Mouse (Mus musculus) myocyte (in vitro differentiated cells): ENCODE measurements around the gene Por. TPM values are rescaled to one million over a fixed set of nuclear protein-coding genes. Genes with fewer than 3 reads are reported as not detected.
A peak's percentile ranks its signal among the peaks of the same experiment; 100 is the strongest.

Experiments used
- H3K27me3 ChIP-seq: one replicate; pipeline ENCODE4 v1.6.1; 2011; ENCODE audit not compliant: control insufficient read depth, insufficient read depth, insufficient read length
- H3K36me3 ChIP-seq: one replicate; pipeline ENCODE4 v1.6.1; 2011; ENCODE audit not compliant: control insufficient read depth, insufficient read depth
- H3K4me2 ChIP-seq: one replicate; pipeline ENCODE4 v1.6.1; 2011; ENCODE audit warnings: low read depth, control low read depth
- H3K4me3 ChIP-seq: one replicate; pipeline ENCODE4 v1.5.1; 2011; ENCODE audit warnings: mild to moderate bottlenecking, control low read depth, moderate library complexity
- H3K79me2 ChIP-seq: one replicate; pipeline ENCODE4 v1.6.1; 2011; ENCODE audit not compliant: control insufficient read depth, insufficient read depth
- H3ac ChIP-seq: one replicate; pipeline ENCODE4 v1.6.1; 2011; ENCODE audit not compliant: control insufficient read depth, insufficient read length
- CEBPB ChIP-seq: IDR thresholded peaks from 2 replicates; pipeline ENCODE4 v1.6.1; 2011; ENCODE audit warnings: mild to moderate bottlenecking, moderate library complexity; ENCODE audit not compliant: poor library complexity, insufficient read depth, severe bottlenecking
- E2F4 ChIP-seq: IDR thresholded peaks from one replicate; pipeline ENCODE4 v1.6.1; 2011; ENCODE audit warnings: mild to moderate bottlenecking, control low read depth, moderate library complexity; ENCODE audit not compliant: insufficient read depth
- MAX ChIP-seq: IDR thresholded peaks from one replicate; pipeline ENCODE4 v1.6.1; 2011; ENCODE audit warnings: low read depth, mild to moderate bottlenecking, control low read depth
- MYOD1 ChIP-seq, 3 experiments: IDR thresholded peaks; one replicate each; pipeline ENCODE4 v1.6.1; 2011; ENCODE audit warnings: control low read depth in 2 of 3, low read depth in 2 of 3, mild to moderate bottlenecking in 2 of 3, moderate library complexity in 1 of 3; ENCODE audit not compliant: insufficient read length in 2 of 3, control insufficient read depth in 1 of 3
- MYOG ChIP-seq, 3 experiments: IDR thresholded peaks; one replicate each; pipeline ENCODE4 v1.6.1; 2011; ENCODE audit warnings: control low read depth in 2 of 3, low read depth in 2 of 3, mild to moderate bottlenecking in 2 of 3; ENCODE audit not compliant: insufficient read length in 2 of 3, control insufficient read depth in 1 of 3, insufficient read depth in 1 of 3
- POLR2A ChIP-seq: IDR thresholded peaks from one replicate; pipeline ENCODE4 v1.6.1; 2011; ENCODE audit warnings: low read depth, mild to moderate bottlenecking, control low read depth, moderate library complexity; ENCODE audit not compliant: insufficient read length
- POLR2AphosphoS2 ChIP-seq: IDR thresholded peaks from one replicate; pipeline ENCODE4 v1.6.1; 2011; ENCODE audit warnings: low read depth, control low read depth; ENCODE audit not compliant: insufficient read length
- REST ChIP-seq: IDR thresholded peaks from one replicate; pipeline ENCODE4 v1.6.1; 2011; ENCODE audit warnings: mild to moderate bottlenecking, control low read depth, moderate library complexity; ENCODE audit not compliant: insufficient read depth, insufficient read length
- SRF ChIP-seq: IDR thresholded peaks from one replicate; pipeline ENCODE4 v1.6.1; 2011; ENCODE audit warnings: low read depth; ENCODE audit not compliant: control insufficient read depth, insufficient read length
- TCF12 ChIP-seq: IDR thresholded peaks from one replicate; pipeline ENCODE4 v1.6.1; 2011; ENCODE audit warnings: mild to moderate bottlenecking, control low read depth; ENCODE audit not compliant: poor library complexity, insufficient read depth, severe bottlenecking
- TCF3 ChIP-seq: IDR thresholded peaks from one replicate; pipeline ENCODE4 v1.6.1; 2011; ENCODE audit warnings: low read depth, control low read depth; ENCODE audit not compliant: insufficient read length
- USF1 ChIP-seq: IDR thresholded peaks from one replicate; pipeline ENCODE4 v1.6.1; 2011; ENCODE audit warnings: low read depth, mild to moderate bottlenecking, control low read depth, moderate library complexity
- polyA plus RNA-seq: library from polyadenylated mRNA; unstranded; fragments of >200 nt; fragmentation: generic; extraction: Trizol; gene quantifications from one replicate; pipeline ENCODE4 v1.2.1, GENCODE M21; 2012; ENCODE audit warnings: missing spikeins

Por gene
- polyA plus RNA-seq, 1 experiment = 90.6 TPM

DNA sequence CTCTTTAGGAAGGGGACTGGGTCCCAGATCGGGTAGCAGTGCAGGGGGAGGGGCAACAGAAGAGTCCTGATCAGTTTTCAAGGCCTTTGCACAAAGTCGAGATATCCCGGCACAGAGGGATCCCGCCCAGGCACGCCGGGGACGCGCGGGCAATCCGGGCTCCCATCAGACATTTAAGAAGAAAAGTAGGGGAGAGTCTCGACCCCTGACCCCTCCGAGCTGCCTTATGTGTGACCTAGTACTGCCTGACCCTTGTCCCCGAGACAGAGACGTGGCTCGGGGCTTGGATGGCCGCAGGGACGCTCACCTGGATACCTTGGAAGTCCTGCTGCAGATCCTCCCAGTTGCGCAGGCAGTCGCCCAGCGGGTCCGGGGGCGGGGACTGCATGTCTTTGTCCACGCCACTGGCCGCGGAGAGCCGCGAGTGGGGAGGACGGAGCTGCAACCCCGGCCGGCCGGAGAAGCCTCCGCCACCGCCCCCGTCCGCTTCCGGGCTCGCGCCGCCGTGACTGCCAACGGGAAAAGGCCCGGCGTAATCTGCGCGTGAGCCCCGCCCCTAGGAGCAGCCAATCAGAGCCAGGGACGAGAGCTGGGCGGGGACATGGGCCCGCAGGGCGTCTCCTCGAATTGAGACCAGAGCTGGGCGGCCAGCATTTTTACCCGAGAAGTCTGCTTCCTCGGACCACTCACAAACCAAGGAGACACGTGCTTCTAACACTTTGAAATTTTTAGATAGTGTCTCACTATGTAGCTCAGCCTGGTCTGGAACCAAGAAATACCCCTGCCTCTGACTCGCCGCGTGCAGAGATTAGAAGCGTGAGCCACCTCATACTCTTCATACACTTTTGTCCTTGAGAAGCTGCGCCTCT is 74.1 kb downstream of the Por start, which contains the start of gene Tmem120a:
Gene Tmem120a, minus strand, starts transcription at position 708 of the 869 bp plus-strand sequence.
- H3K36me3 ChIP-seq = no peaks in the 10 kb centered on the region
- H3K4me2 ChIP-seq = peak within 1 kb of the TSS; percentile 86
- H3K79me2 ChIP-seq = no peaks in the 10 kb centered on the region
- H3K27me3 ChIP-seq = no peaks in the 10 kb centered on the region
- H3ac ChIP-seq = peak within 1 kb of the TSS; percentile 55
- no peak for TF ChIP-seq CEBPB
- peak; percentile 83 for TF ChIP-seq POLR2A
- TF ChIP-seq MYOD1 (IDR thresholded peaks at IDR 0.05; ENCODE audit: control insufficient read depth in 1 of 3, insufficient read length in 2 of 3, low read depth in 2 of 3) = peak in 1 of 3 experiments; percentile 7
- no peak for TF ChIP-seq USF1
- peak; percentile 74 for TF ChIP-seq POLR2AphosphoS2
- TF ChIP-seq SRF = no peak
- TF ChIP-seq E2F4 = no peak
- no peak for TF ChIP-seq MAX
- TF ChIP-seq REST = no peak
- no peak for TF ChIP-seq TCF12
- H3K4me3 ChIP-seq = peak within 1 kb of the TSS; percentile 60

DNA sequence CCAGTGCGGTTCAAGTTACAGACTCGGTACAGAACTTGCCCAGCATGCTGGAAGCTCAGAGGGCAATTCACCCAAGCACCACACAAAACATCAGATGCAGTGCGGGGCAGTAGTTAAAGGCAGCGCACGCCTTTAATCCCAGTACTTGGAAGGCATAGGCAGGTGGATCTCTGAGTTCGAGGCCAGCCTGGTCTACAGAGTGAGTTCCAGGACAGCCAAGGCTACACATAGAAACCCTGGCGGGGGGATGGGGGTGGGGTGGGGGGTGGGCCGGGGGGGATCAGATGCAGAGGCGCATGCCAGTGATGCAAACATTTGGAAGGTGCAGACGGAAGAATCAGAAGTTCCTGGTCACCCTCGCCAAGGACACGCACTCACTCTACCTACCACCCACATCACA is 74.9 kb downstream of the Por start:
- TF ChIP-seq TCF12 (no peak), E2F4 (no peak), MYOD1 (IDR thresholded peaks at IDR 0.05; ENCODE audit: control insufficient read depth in 1 of 3, insufficient read length in 2 of 3, low read depth in 2 of 3) (no peak), USF1 (no peak), REST (no peak)
- Histone ChIP-seq H3K4me3 (peak overlapping the region; percentile 60), H3K36me3 (no peaks in the 10 kb centered on the region), H3K79me2 (no peaks in the 10 kb centered on the region), H3K27me3 (no peaks in the 10 kb centered on the region), H3ac (no peak overlapping the region), H3K4me2 (peak overlapping the region; percentile 86)

DNA sequence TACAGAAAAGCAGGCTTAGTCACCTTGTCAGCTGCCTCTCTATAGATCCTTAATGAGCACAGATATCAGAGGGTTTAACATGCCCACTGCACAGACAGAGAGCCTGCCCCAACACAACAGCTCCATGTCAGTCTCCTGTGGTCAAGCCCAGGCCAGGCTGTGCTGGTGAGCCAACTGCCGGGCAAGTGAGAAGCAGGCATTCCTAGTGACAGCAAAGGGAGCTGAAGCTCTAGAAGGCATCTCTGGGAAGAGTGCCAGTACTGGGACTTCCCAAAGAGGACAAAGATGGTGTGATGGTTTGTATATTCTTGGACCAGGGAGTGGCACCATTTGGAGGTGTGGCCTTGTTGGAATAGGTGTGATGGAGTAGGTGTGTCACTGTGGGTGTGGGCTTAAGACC is 81.2 kb downstream of the Por start:
- no peaks in the 10 kb centered on the region for H3K27me3 ChIP-seq
- no peak overlapping the region for H3K4me3 ChIP-seq
- no peak overlapping the region for H3ac ChIP-seq
- TF ChIP-seq CEBPB (no peak), SRF (no peak), MYOD1 (IDR thresholded peaks at IDR 0.05; ENCODE audit: control insufficient read depth in 1 of 3, insufficient read length in 2 of 3, low read depth in 2 of 3) (no peak), MAX (no peak), REST (no peak)
- H3K36me3 ChIP-seq = no peaks in the 10 kb centered on the region
- no peaks in the 10 kb centered on the region for H3K79me2 ChIP-seq
- H3K4me2 ChIP-seq = no peak overlapping the region

DNA sequence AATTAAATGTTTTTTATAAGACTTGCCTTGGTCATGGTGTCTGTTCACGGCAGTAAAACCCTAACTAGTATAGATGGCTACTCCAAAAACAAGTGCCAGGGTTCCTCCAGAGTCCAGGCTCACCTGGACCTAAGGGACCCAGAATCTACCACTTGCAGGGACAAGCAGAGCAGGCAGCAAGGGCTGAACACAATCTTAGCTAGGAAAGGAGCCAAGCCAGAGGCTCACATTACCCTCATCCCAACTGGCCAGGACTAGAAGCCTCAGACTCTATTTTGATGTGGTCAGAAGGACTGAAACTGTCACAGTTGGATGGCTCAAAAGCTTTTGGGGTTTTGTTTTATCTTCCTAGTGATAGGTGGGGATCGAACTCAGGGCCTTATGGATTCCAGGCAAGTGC is 81.8 kb downstream of the Por start:
- no peak overlapping the region for H3K4me3 ChIP-seq
- no peak overlapping the region for H3K4me2 ChIP-seq
- no peaks in the 10 kb centered on the region for H3K36me3 ChIP-seq
- H3K79me2 ChIP-seq = no peaks in the 10 kb centered on the region
- H3ac ChIP-seq = no peak overlapping the region
- no peak for TF ChIP-seq POLR2AphosphoS2
- TF ChIP-seq TCF3 = no peak
- TF ChIP-seq TCF12 = no peak
- no peak for TF ChIP-seq USF1
- no peak for TF ChIP-seq CEBPB
- TF ChIP-seq SRF = no peak
- TF ChIP-seq MYOD1 (IDR thresholded peaks at IDR 0.05; ENCODE audit: control insufficient read depth in 1 of 3, insufficient read length in 2 of 3, low read depth in 2 of 3) = no peak
- no peak for TF ChIP-seq MYOG (IDR thresholded peaks at IDR 0.05; ENCODE audit: control insufficient read depth in 1 of 3, insufficient read depth in 1 of 3, insufficient read length in 2 of 3, low read depth in 2 of 3)
- no peak for TF ChIP-seq MAX
- no peak for TF ChIP-seq POLR2A
- TF ChIP-seq REST = no peak
- TF ChIP-seq E2F4 = no peak
- H3K27me3 ChIP-seq = no peaks in the 10 kb centered on the region

DNA sequence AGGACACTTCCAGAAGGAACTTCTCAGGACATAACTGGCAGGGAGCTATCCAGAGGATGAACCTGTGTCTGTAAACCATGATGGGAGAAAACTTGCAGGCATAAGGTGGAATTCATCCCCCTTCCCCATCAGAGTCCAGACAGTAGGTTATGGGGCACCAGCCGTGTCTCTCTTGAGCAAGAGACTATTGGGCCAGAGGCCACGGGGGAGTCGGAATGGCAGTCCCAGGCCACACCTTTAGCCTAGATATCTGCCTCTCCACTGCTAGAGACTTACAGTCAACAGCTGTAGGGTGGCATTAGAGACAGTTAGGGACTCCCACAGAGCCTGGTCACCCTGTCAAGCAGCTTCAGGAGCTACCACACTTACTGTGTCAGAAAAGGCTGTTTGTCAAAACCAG is 92.0 kb downstream of the Por start:
- Histone ChIP-seq H3K4me2 (no peak overlapping the region), H3ac (no peak overlapping the region), H3K36me3 (no peaks in the 10 kb centered on the region), H3K79me2 (no peaks in the 10 kb centered on the region), H3K27me3 (no peaks in the 10 kb centered on the region), H3K4me3 (no peak overlapping the region)
- no peak for TF ChIP-seq MYOD1 (IDR thresholded peaks at IDR 0.05; ENCODE audit: control insufficient read depth in 1 of 3, insufficient read length in 2 of 3, low read depth in 2 of 3)
- no peak for TF ChIP-seq E2F4
- TF ChIP-seq REST = no peak
- no peak for TF ChIP-seq MAX
- no peak for TF ChIP-seq SRF
- TF ChIP-seq POLR2AphosphoS2 = no peak
- no peak for TF ChIP-seq TCF12
- TF ChIP-seq TCF3 = no peak
- TF ChIP-seq USF1 = no peak
- TF ChIP-seq CEBPB = no peak
- no peak for TF ChIP-seq POLR2A
- TF ChIP-seq MYOG (IDR thresholded peaks at IDR 0.05; ENCODE audit: control insufficient read depth in 1 of 3, insufficient read depth in 1 of 3, insufficient read length in 2 of 3, low read depth in 2 of 3) = no peak
